Mouse (Mus musculus) embryonic facial prominence, embryonic 12.5 days (tissue): ENCODE results near the gene Sdr9c7. TPM values are rescaled to one million over a fixed set of nuclear protein-coding genes. Genes with fewer than 3 reads are reported as not detected.

Experiments
- ATAC-seq: fragments of 200-750 bp; cut with Nextera tagmentation; 2 replicates; pipeline ENCODE4 v1.8.0; 2017; ENCODE audit not compliant: insufficient number of reproducible peaks, insufficient read depth, low FRiP score, low TSS enrichment
- H3K27ac ChIP-seq: fragments of 300-500 bp; sonication (generic); 2 replicates; pipeline ENCODE4 v1.5.1; 2016; ENCODE audit warnings: mild to moderate bottlenecking
- H3K27me3 ChIP-seq: fragments of 300-500 bp; sonication (generic); 2 replicates; pipeline ENCODE4 v1.6.1; 2016; ENCODE audit warnings: mild to moderate bottlenecking, moderate library complexity
- H3K36me3 ChIP-seq: fragments of 300-500 bp; sonication (generic); 2 replicates; pipeline ENCODE4 v1.6.1; 2016; ENCODE audit warnings: mild to moderate bottlenecking
- H3K4me1 ChIP-seq: fragments of 300-500 bp; sonication (generic); 2 replicates; pipeline ENCODE4 v1.6.1; 2016
- H3K4me2 ChIP-seq: fragments of 300-500 bp; sonication (generic); replicated peaks from 2 replicates; pipeline ENCODE4 v1.6.1; 2016; ENCODE audit warnings: mild to moderate bottlenecking, moderate library complexity
- H3K4me3 ChIP-seq: fragments of 300-500 bp; sonication (generic); 2 replicates; pipeline ENCODE4 v1.5.1; 2016; ENCODE audit warnings: mild to moderate bottlenecking
- H3K9ac ChIP-seq: fragments of 300-500 bp; sonication (generic); 2 replicates; pipeline ENCODE4 v1.6.1; 2016; ENCODE audit warnings: mild to moderate bottlenecking, moderate library complexity
- H3K9me3 ChIP-seq: fragments of 300-500 bp; sonication (generic); 2 replicates; pipeline ENCODE4 v1.6.1; 2016; ENCODE audit warnings: mild to moderate bottlenecking, moderate library complexity
- WGBS: fragments of 180-500 bp; shearing (Covaris S2); methylation state at CpG from one replicate; pipeline ENCODE4 v1.1.7; 2016; 5-methylcytosine and 5-hydroxymethylcytosine counted together
- polyA plus RNA-seq: library from polyadenylated mRNA; unstranded; fragments of >200 nt; fragmentation: Nextera tagmentation; extraction: Ambion mirVana; gene quantifications from 2 replicates; pipeline ENCODE4 v1.2.1, GENCODE M21; 2016

Sdr9c7 gene
- polyA plus RNA-seq, 1 experiment from 2014 or later, result not detected

DNA sequence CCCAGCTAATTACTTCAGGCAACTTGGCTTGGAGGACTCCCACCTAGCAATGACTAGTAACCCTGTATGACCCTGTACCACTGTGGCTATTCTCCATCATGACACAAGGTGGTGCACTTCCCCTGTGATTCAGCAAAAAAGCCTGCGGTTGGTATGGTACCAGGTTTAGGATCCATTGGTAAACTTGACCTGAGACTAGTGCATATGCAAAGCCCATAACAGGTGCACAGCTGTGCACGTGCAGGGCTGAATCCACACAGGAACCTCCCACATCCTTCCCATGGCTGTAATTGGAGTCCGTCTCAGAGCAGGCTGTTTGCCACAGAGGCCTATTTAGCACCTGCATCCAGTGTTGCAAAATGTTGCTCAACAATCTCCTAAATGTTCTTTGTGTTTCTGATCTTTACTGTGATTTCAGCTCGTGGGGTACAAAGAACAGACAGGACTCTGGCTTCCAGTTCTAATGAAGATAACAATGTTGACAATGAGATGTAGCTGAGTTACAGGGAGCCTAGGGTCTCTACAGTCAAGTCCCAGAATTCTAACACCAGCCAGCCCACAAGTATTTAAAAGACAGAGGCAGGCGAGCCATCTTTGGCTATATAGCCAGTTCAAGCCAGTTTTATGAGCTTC lies 47.2 kb downstream of the Sdr9c7 start:
- Histone ChIP-seq H3K27me3 (no peaks in the 10 kb centered on the region), H3K4me3 (no peak overlapping the region), H3K4me2 (no peak overlapping the region), H3K36me3 (no peaks in the 10 kb centered on the region), H3K9ac (no peak overlapping the region), H3K4me1 (no peaks in the 10 kb centered on the region), H3K27ac (no peak overlapping the region), H3K9me3 (no peaks in the 10 kb centered on the region)
- 33% methylated on average over 5 of the region's 5 CpGs for WGBS
- no peak for ATAC-seq

- H3K27ac ChIP-seq, result no peak overlapping the region
- no peak for ATAC-seq
- WGBS, result 80% methylated on average over 4 of the region's 4 CpGs
These were observed 51.3 kb downstream of the Sdr9c7 start for GRCm38 (mm10) chr10:127949596-127950130.

GRCm38 (mm10) chr10:127951390-127951789 lies 53.1 kb downstream of the Sdr9c7 start:
- no peaks in the 10 kb centered on the region for H3K9me3 ChIP-seq
- WGBS, result 81% methylated on average over 9 of the region's 9 CpGs
- no peak overlapping the region for H3K27ac ChIP-seq
- H3K4me1 ChIP-seq, result no peaks in the 10 kb centered on the region
- no peak for ATAC-seq
- no peaks in the 10 kb centered on the region for H3K36me3 ChIP-seq
- no peaks in the 10 kb centered on the region for H3K27me3 ChIP-seq
- H3K4me2 ChIP-seq, result no peak overlapping the region
- no peak overlapping the region for H3K4me3 ChIP-seq
- H3K9ac ChIP-seq, result no peak overlapping the region

More at GRCm38 (mm10) chr10:127949596-127950130, 51.3 kb downstream of the Sdr9c7 start:
- no peaks in the 10 kb centered on the region for H3K27me3 ChIP-seq
- H3K9me3 ChIP-seq, result no peaks in the 10 kb centered on the region
- no peaks in the 10 kb centered on the region for H3K4me1 ChIP-seq
- no peak overlapping the region for H3K4me3 ChIP-seq
- H3K4me2 ChIP-seq, result no peak overlapping the region
- no peaks in the 10 kb centered on the region for H3K36me3 ChIP-seq
- no peak overlapping the region for H3K9ac ChIP-seq

GRCm38 (mm10) chr10:127951821-127952220 lies 53.5 kb downstream of the Sdr9c7 start:
- Histone ChIP-seq H3K4me2 (no peak overlapping the region), H3K36me3 (no peaks in the 10 kb centered on the region), H3K27ac (no peak overlapping the region), H3K4me1 (no peaks in the 10 kb centered on the region), H3K27me3 (no peaks in the 10 kb centered on the region), H3K4me3 (no peak overlapping the region), H3K9ac (no peak overlapping the region), H3K9me3 (no peaks in the 10 kb centered on the region)
- no peak for ATAC-seq
- WGBS, result 70% methylated on average over 4 of the region's 4 CpGs

DNA sequence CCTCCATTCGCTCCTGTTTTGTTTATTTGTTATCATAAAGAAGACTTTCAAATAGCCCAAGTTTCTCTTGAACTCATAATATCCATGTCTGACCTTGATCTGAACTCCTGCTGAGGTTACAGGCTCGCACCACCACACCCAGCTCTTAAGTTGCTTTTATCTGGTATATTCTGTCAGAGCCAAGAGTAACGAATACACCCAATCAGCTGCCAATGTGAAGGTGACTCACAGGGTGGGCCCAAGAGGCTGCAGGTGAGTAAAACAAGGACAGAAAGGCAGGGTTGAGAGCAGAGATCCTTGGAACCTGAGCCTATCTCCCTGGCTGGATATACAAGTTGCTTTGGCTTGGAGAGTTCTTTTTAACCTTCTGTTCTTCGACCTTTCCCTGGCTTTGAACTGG lies 56.7 kb downstream of the Sdr9c7 start:
- Histone ChIP-seq H3K4me2 (no peak overlapping the region), H3K27ac (no peak overlapping the region), H3K9ac (no peak overlapping the region), H3K4me3 (no peak overlapping the region), H3K4me1 (no peaks in the 10 kb centered on the region), H3K27me3 (no peaks in the 10 kb centered on the region), H3K9me3 (no peaks in the 10 kb centered on the region), H3K36me3 (no peaks in the 10 kb centered on the region)
- 73% methylated on average over 4 of the region's 4 CpGs for WGBS
- ATAC-seq, result no peak

GRCm38 (mm10) chr10:127956168-127956816 lies 58.0 kb downstream of the Sdr9c7 start:
- H3K27ac ChIP-seq, result no peak overlapping the region
- 56% methylated on average over 16 of the region's 16 CpGs for WGBS
- no peak for ATAC-seq

GRCm38 (mm10) chr10:127959161-127959679 lies 60.9 kb downstream of the Sdr9c7 start:
- no peaks in the 10 kb centered on the region for H3K36me3 ChIP-seq
- no peaks in the 10 kb centered on the region for H3K27me3 ChIP-seq
- H3K4me3 ChIP-seq, result no peak overlapping the region
- ATAC-seq, result no peak
- H3K4me2 ChIP-seq, result no peak overlapping the region
- no peak overlapping the region for H3K27ac ChIP-seq
- 84% methylated on average over 7 of the region's 7 CpGs for WGBS
- H3K4me1 ChIP-seq, result no peaks in the 10 kb centered on the region
- no peaks in the 10 kb centered on the region for H3K9me3 ChIP-seq
- no peak overlapping the region for H3K9ac ChIP-seq

More at GRCm38 (mm10) chr10:127956168-127956816, 58.0 kb downstream of the Sdr9c7 start:
- no peaks in the 10 kb centered on the region for H3K9me3 ChIP-seq
- H3K36me3 ChIP-seq, result no peaks in the 10 kb centered on the region
- H3K4me2 ChIP-seq, result no peak overlapping the region
- H3K4me3 ChIP-seq, result no peak overlapping the region
- H3K9ac ChIP-seq, result no peak overlapping the region
- H3K27me3 ChIP-seq, result no peaks in the 10 kb centered on the region
- H3K4me1 ChIP-seq, result no peaks in the 10 kb centered on the region

Other genes with a start within 250 kb of the Sdr9c7 start
- gene Nemp1, start 231.6 kb upstream of the Sdr9c7 start, polyA plus RNA-seq, result 9.0 and 11.9 TPM in 2 replicates
- 18.8 and 19.5 TPM in 2 replicates for gene Nab2, start 229.9 kb upstream of the Sdr9c7 start, polyA plus RNA-seq
- gene Myo1a, start 193.3 kb upstream of the Sdr9c7 start, polyA plus RNA-seq, result 0.20 and 0.58 TPM in 2 replicates
- 1.2 and 2.1 TPM in 2 replicates for gene Tac2, start 174.0 kb upstream of the Sdr9c7 start, polyA plus RNA-seq
- 4.8 and 5.2 TPM in 2 replicates for gene Zbtb39, start 159.0 kb upstream of the Sdr9c7 start, polyA plus RNA-seq
- gene Gpr182, start 146.8 kb upstream of the Sdr9c7 start, polyA plus RNA-seq, result 0.48 and 0.70 TPM in 2 replicates
- not detected in 2 replicates for gene Rdh1, start 138.8 kb upstream of the Sdr9c7 start, polyA plus RNA-seq
- 0.09 TPM in 1 of 2 replicates, not detected in the other for gene Rdh16f1, start 138.7 kb upstream of the Sdr9c7 start, polyA plus RNA-seq
- 0.09 TPM in 1 of 2 replicates, not detected in the other for gene Rdh9, start 122.1 kb upstream of the Sdr9c7 start, polyA plus RNA-seq
- not detected in 2 replicates for gene Rdh16, start 97.4 kb upstream of the Sdr9c7 start, polyA plus RNA-seq
- gene Rdh19, start 48.6 kb upstream of the Sdr9c7 start, polyA plus RNA-seq, result not detected in 2 replicates
- gene Rdh16f2, start 32.0 kb upstream of the Sdr9c7 start, polyA plus RNA-seq, result not detected in 2 replicates
- not detected in 2 replicates for gene Rdh7, start 9.7 kb upstream of the Sdr9c7 start, polyA plus RNA-seq
- gene Hsd17b6, start 109.1 kb downstream of the Sdr9c7 start, polyA plus RNA-seq, result not detected in 2 replicates
- gene Prim1, start 116.7 kb downstream of the Sdr9c7 start, polyA plus RNA-seq, result 94.6 and 95.2 TPM in 2 replicates
- gene Naca, start 137.1 kb downstream of the Sdr9c7 start, polyA plus RNA-seq, result 832 and 847 TPM in 2 replicates
- gene Ptges3, start 160.4 kb downstream of the Sdr9c7 start, polyA plus RNA-seq, result 541 and 578 TPM in 2 replicates
- gene Atp5b, start 184.8 kb downstream of the Sdr9c7 start, polyA plus RNA-seq, result 1,967 TPM in 2 replicates
- gene Baz2a, start 193.1 kb downstream of the Sdr9c7 start, polyA plus RNA-seq, result 9.0 and 9.1 TPM in 2 replicates